Mouse (Mus musculus): ENCODE results near the gene Kcnj14.

- TF ChIP-seq CTCF (IDR thresholded peaks at IDR 0.05; ENCODE audit: low read depth, low read length): no peak
- no peak for TF ChIP-seq POLR2A (IDR thresholded peaks at IDR 0.05; ENCODE audit: extremely low read depth, insufficient read depth, low read length)
Measured at GRCm38 (mm10) chr7:45826631-45827030, 2.0 kb upstream of the Kcnj14 start.
